Mouse (Mus musculus) midbrain, embryonic 11.5 days (tissue): ENCODE measurements at regions not wholly inside any gene's neighbourhood (a gene's known extent, or its start where the extent isn't known, plus 50 kb on each side); places are given as distances from the start of the nearest gene placed in this dataset.
A peak's percentile ranks its signal among the peaks of the same experiment; 100 is the strongest.

ENCODE experiments used
- ATAC-seq: fragments of 200-750 bp; cut with Nextera tagmentation; 2 replicates; pipeline ENCODE4 v1.8.0; 2017; ENCODE audit warnings: moderate TSS enrichment, moderate library complexity; ENCODE audit not compliant: low FRiP score
- DNase-seq: peaks from one replicate; pipeline ENCODE4 v3.0.0; 2015; ENCODE audit warnings: low spot score; ENCODE audit errors: missing footprints
- H3K27ac ChIP-seq: fragments of 300-500 bp; sonication (generic); 2 replicates; pipeline ENCODE4 v1.5.1; 2014; ENCODE audit warnings: low read depth, low read length
- H3K27me3 ChIP-seq: fragments of 300-500 bp; sonication (generic); 2 replicates; pipeline ENCODE4 v1.6.1; 2014; ENCODE audit warnings: mild to moderate bottlenecking, low read length, moderate library complexity, mixed read lengths; ENCODE audit not compliant: control insufficient read depth, insufficient read depth
- H3K36me3 ChIP-seq: fragments of 300-500 bp; sonication (generic); 2 replicates; pipeline ENCODE4 v1.6.1; 2014; ENCODE audit warnings: mild to moderate bottlenecking, low read length, moderate library complexity, mixed read lengths; ENCODE audit not compliant: control insufficient read depth, insufficient read depth
- H3K4me1 ChIP-seq: fragments of 300-500 bp; sonication (generic); 2 replicates; pipeline ENCODE4 v1.6.1; 2014; ENCODE audit warnings: low read length; ENCODE audit not compliant: control insufficient read depth, insufficient read depth
- H3K4me2 ChIP-seq: fragments of 300-500 bp; sonication (generic); 2 replicates; pipeline ENCODE4 v1.6.1; 2014; ENCODE audit warnings: mild to moderate bottlenecking, moderate library complexity
- H3K4me3 ChIP-seq: fragments of 300-500 bp; sonication (generic); 2 replicates; pipeline ENCODE4 v1.5.1; 2014; ENCODE audit warnings: low read depth, low read length
- H3K9ac ChIP-seq: fragments of 300-500 bp; sonication (generic); 2 replicates; pipeline ENCODE4 v1.6.1; 2014; ENCODE audit warnings: low read length
- H3K9me3 ChIP-seq: fragments of 300-500 bp; sonication (generic); 2 replicates; pipeline ENCODE4 v1.6.1; 2016; ENCODE audit warnings: low read length; ENCODE audit not compliant: control insufficient read depth
- WGBS: fragments of 180-500 bp; shearing (Covaris S2); extraction: QIAGEN DNeasy Blood & Tissue Kit; methylation state at CpG from one replicate; pipeline ENCODE4 v1.1.7; 2014; 5-methylcytosine and 5-hydroxymethylcytosine counted together

- Histone ChIP-seq H3K27me3 (no peaks in the 10 kb centered on the region), H3K27ac (no peak overlapping the region), H3K4me2 (no peak overlapping the region), H3K9me3 (no peaks in the 10 kb centered on the region), H3K4me1 (no peaks in the 10 kb centered on the region), H3K36me3 (no peaks in the 10 kb centered on the region), H3K9ac (no peak overlapping the region), H3K4me3 (no peak overlapping the region)
- WGBS = 92% methylated on average over 2 of the region's 2 CpGs
- ATAC-seq (no peak), DNase-seq (no peak)
Observed at GRCm38 (mm10) chr16:65312947-65313346, 207.3 kb upstream of the Htr1f start.

GRCm38 (mm10) chr16:65315052-65315451 is 205.3 kb upstream of the Pou1f1 start:
- DNase-seq (no peak), ATAC-seq (no peak)
- no peaks in the 10 kb centered on the region for H3K4me1 ChIP-seq
- H3K27me3 ChIP-seq = no peaks in the 10 kb centered on the region
- 64% methylated on average over 3 of the region's 3 CpGs for WGBS
- H3K9me3 ChIP-seq = no peaks in the 10 kb centered on the region
- no peak overlapping the region for H3K4me2 ChIP-seq
- H3K9ac ChIP-seq = no peak overlapping the region
- no peaks in the 10 kb centered on the region for H3K36me3 ChIP-seq
- H3K4me3 ChIP-seq = no peak overlapping the region
- no peak overlapping the region for H3K27ac ChIP-seq

GRCm38 (mm10) chr16:65332412-65332811 is 187.9 kb upstream of the Pou1f1 start:
- ATAC-seq (no peak), DNase-seq (no peak)
- 79% methylated on average over 2 of the region's 2 CpGs for WGBS
- Histone ChIP-seq H3K36me3 (no peaks in the 10 kb centered on the region), H3K27me3 (no peaks in the 10 kb centered on the region), H3K27ac (no peak overlapping the region), H3K4me3 (no peak overlapping the region), H3K4me1 (no peaks in the 10 kb centered on the region), H3K9me3 (no peaks in the 10 kb centered on the region), H3K9ac (no peak overlapping the region), H3K4me2 (no peak overlapping the region)

GRCm38 (mm10) chr16:65339225-65339624 is 181.1 kb upstream of the Pou1f1 start:
- H3K4me2 ChIP-seq = no peak overlapping the region
- no peaks in the 10 kb centered on the region for H3K9me3 ChIP-seq
- no peak for DNase-seq
- no peaks in the 10 kb centered on the region for H3K4me1 ChIP-seq
- H3K9ac ChIP-seq = no peak overlapping the region
- 96% methylated on average over 2 of the region's 2 CpGs for WGBS
- H3K27me3 ChIP-seq = no peaks in the 10 kb centered on the region
- no peak overlapping the region for H3K27ac ChIP-seq
- H3K36me3 ChIP-seq = no peaks in the 10 kb centered on the region
- no peak overlapping the region for H3K4me3 ChIP-seq
- no peak for ATAC-seq

- no peak overlapping the region for H3K27ac ChIP-seq
- H3K27me3 ChIP-seq = no peaks in the 10 kb centered on the region
- H3K9ac ChIP-seq = no peak overlapping the region
- no peaks in the 10 kb centered on the region for H3K36me3 ChIP-seq
- 85% methylated on average over 1 of the region's 1 CpGs for WGBS
- ATAC-seq (no peak), DNase-seq (no peak)
- no peak overlapping the region for H3K4me3 ChIP-seq
- H3K4me1 ChIP-seq = no peaks in the 10 kb centered on the region
- H3K9me3 ChIP-seq = no peaks in the 10 kb centered on the region
- H3K4me2 ChIP-seq = no peak overlapping the region
Observed at GRCm38 (mm10) chr16:65359881-65360280, 160.4 kb upstream of the Pou1f1 start.

- no peak overlapping the region for H3K27ac ChIP-seq
- ATAC-seq = peak; percentile 58; the same call in 1 of the 2 replicates
- H3K36me3 ChIP-seq = no peaks in the 10 kb centered on the region
- no peaks in the 10 kb centered on the region for H3K9me3 ChIP-seq
- H3K27me3 ChIP-seq = no peaks in the 10 kb centered on the region
- 29% methylated on average over 1 of the region's 1 CpGs for WGBS
- no peak for DNase-seq
- no peak overlapping the region for H3K4me2 ChIP-seq
- H3K4me3 ChIP-seq = no peak overlapping the region
- H3K9ac ChIP-seq = no peak overlapping the region
- no peaks in the 10 kb centered on the region for H3K4me1 ChIP-seq
Observed at GRCm38 (mm10) chr16:65369271-65369670, 151.0 kb upstream of the Pou1f1 start.

- ATAC-seq (no peak), DNase-seq (no peak)
- H3K36me3 ChIP-seq = no peaks in the 10 kb centered on the region
- no peaks in the 10 kb centered on the region for H3K4me1 ChIP-seq
- H3K4me2 ChIP-seq = no peak overlapping the region
- WGBS = 75% methylated on average over 2 of the region's 2 CpGs
- H3K9me3 ChIP-seq = no peaks in the 10 kb centered on the region
- H3K27ac ChIP-seq = no peak overlapping the region
- no peak overlapping the region for H3K9ac ChIP-seq
- no peak overlapping the region for H3K4me3 ChIP-seq
- H3K27me3 ChIP-seq = no peaks in the 10 kb centered on the region
Observed at GRCm38 (mm10) chr16:65370939-65371338, 149.4 kb upstream of the Pou1f1 start.

- no peak overlapping the region for H3K9ac ChIP-seq
- no peaks in the 10 kb centered on the region for H3K36me3 ChIP-seq
- no peaks in the 10 kb centered on the region for H3K9me3 ChIP-seq
- H3K4me1 ChIP-seq = no peaks in the 10 kb centered on the region
- no peak overlapping the region for H3K27ac ChIP-seq
- no peaks in the 10 kb centered on the region for H3K27me3 ChIP-seq
- H3K4me2 ChIP-seq = no peak overlapping the region
- no peak for ATAC-seq
- no peak for DNase-seq
- no peak overlapping the region for H3K4me3 ChIP-seq
Observed at GRCm38 (mm10) chr16:65376553-65376952, 143.8 kb upstream of the Pou1f1 start.

- Histone ChIP-seq H3K9ac (no peak overlapping the region), H3K4me2 (no peak overlapping the region), H3K4me1 (no peaks in the 10 kb centered on the region), H3K36me3 (no peaks in the 10 kb centered on the region), H3K4me3 (no peak overlapping the region), H3K27ac (no peak overlapping the region), H3K9me3 (no peaks in the 10 kb centered on the region), H3K27me3 (no peaks in the 10 kb centered on the region)
- 68% methylated on average over 3 of the region's 3 CpGs for WGBS
- DNase-seq = no peak
- no peak for ATAC-seq
Observed at GRCm38 (mm10) chr16:65378276-65378675, 142.0 kb upstream of the Pou1f1 start.

- Histone ChIP-seq H3K9me3 (no peaks in the 10 kb centered on the region), H3K4me1 (no peaks in the 10 kb centered on the region), H3K27me3 (no peaks in the 10 kb centered on the region), H3K4me2 (no peak overlapping the region), H3K9ac (no peak overlapping the region), H3K27ac (no peak overlapping the region), H3K4me3 (no peak overlapping the region), H3K36me3 (no peaks in the 10 kb centered on the region)
- no peak for ATAC-seq
- DNase-seq = no peak
- 70% methylated on average over 5 of the region's 5 CpGs for WGBS
Observed at GRCm38 (mm10) chr16:65379939-65380338, 140.4 kb upstream of the Pou1f1 start.
